Mouse (Mus musculus) heart, postnatal 0 days (tissue): ENCODE data around the gene Fmo4.

Source experiments
- CTCF ChIP-seq: IDR thresholded peaks from 2 replicates; pipeline ENCODE4 v1.5.1; 2016; ENCODE audit warnings: antibody characterized with exemption, control low read depth, low read depth
- EP300 ChIP-seq: IDR thresholded peaks from 2 replicates; pipeline ENCODE4 v1.6.1; 2016; ENCODE audit warnings: antibody characterized with exemption, low read depth

- no peak for TF ChIP-seq EP300
- TF ChIP-seq CTCF = no peak
These were observed 25.2 kb upstream of the Fmo4 start for GRCm38 (mm10) chr1:162838976-162839375.
